Mouse (Mus musculus): ENCODE data around the gene Chek2. TPM values are rescaled to one million over a fixed set of nuclear protein-coding genes. Genes with fewer than 3 reads are reported as not detected.

Gene Chek2
- polyA plus RNA-seq, 1 experiment from 2014 or later: 23.6 TPM

GRCm38 (mm10) chr5:110909955-110910589, 70.3 kb downstream of the Chek2 start:
- Histone ChIP-seq H3K9ac (no peak overlapping the region), H3K27ac (no peak overlapping the region), H3K4me1 (peaks cover 8% of the 10 kb centered on the region; the same call in 1 of the 2 replicates), H3K36me3 (peaks cover 28% of the 10 kb centered on the region), H3K4me3 (no peak overlapping the region), H3K4me2 (replicated peaks) (no peak overlapping the region), H3K9me3 (peaks cover 4% of the 10 kb centered on the region), H3K27me3 (no peaks in the 10 kb centered on the region)
- ATAC-seq (ENCODE audit: low FRiP score, low read depth): no peak
- 85% methylated on average over 4 of the region's 4 CpGs for WGBS

- no peak overlapping the region for H3K9ac ChIP-seq
- no peak overlapping the region for H3K4me2 ChIP-seq (replicated peaks)
- 88% methylated on average over 11 of the region's 11 CpGs for WGBS
- no peak for ATAC-seq (ENCODE audit: low FRiP score, low read depth)
- H3K4me3 ChIP-seq: no peak overlapping the region
- H3K27me3 ChIP-seq: no peaks in the 10 kb centered on the region
- H3K27ac ChIP-seq: no peak overlapping the region
- peaks cover 24% of the 10 kb centered on the region for H3K36me3 ChIP-seq
- peaks cover 8% of the 10 kb centered on the region; the same call in 1 of the 2 replicates for H3K4me1 ChIP-seq
- H3K9me3 ChIP-seq: no peaks in the 10 kb centered on the region
These were observed 75.1 kb downstream of the Chek2 start for GRCm38 (mm10) chr5:110914859-110915258.

- no peak for ATAC-seq (ENCODE audit: low FRiP score, low read depth)
- Histone ChIP-seq H3K4me3 (no peak overlapping the region), H3K27ac (no peak overlapping the region), H3K4me2 (replicated peaks) (no peak overlapping the region), H3K9ac (no peak overlapping the region), H3K9me3 (no peaks in the 10 kb centered on the region), H3K4me1 (peaks cover 8% of the 10 kb centered on the region; the same call in 1 of the 2 replicates), H3K27me3 (no peaks in the 10 kb centered on the region), H3K36me3 (peaks cover 24% of the 10 kb centered on the region)
- WGBS: 82% methylated on average over 3 of the region's 3 CpGs
These were observed 76.5 kb downstream of the Chek2 start for GRCm38 (mm10) chr5:110916241-110916640.

GRCm38 (mm10) chr5:110919541-110919940, 79.8 kb downstream of the Chek2 start:
- Histone ChIP-seq H3K36me3 (peaks cover 19% of the 10 kb centered on the region), H3K27me3 (no peaks in the 10 kb centered on the region), H3K27ac (no peak overlapping the region), H3K9ac (no peak overlapping the region), H3K9me3 (no peaks in the 10 kb centered on the region), H3K4me2 (replicated peaks) (no peak overlapping the region), H3K4me3 (no peak overlapping the region), H3K4me1 (no peaks in the 10 kb centered on the region)
- no peak for ATAC-seq (ENCODE audit: low FRiP score, low read depth)
- 59% methylated on average over 4 of the region's 4 CpGs for WGBS

- H3K4me3 ChIP-seq: no peak overlapping the region
- peaks cover 11% of the 10 kb centered on the region; the same call in 1 of the 2 replicates for H3K4me1 ChIP-seq
- H3K27ac ChIP-seq: no peak overlapping the region
- H3K4me2 ChIP-seq (replicated peaks): no peak overlapping the region
- H3K9me3 ChIP-seq: no peaks in the 10 kb centered on the region
- no peaks in the 10 kb centered on the region for H3K36me3 ChIP-seq
- H3K9ac ChIP-seq: no peak overlapping the region
- no peak for ATAC-seq (ENCODE audit: low FRiP score, low read depth)
- 33% methylated on average over 1 of the region's 1 CpGs for WGBS
- no peaks in the 10 kb centered on the region for H3K27me3 ChIP-seq
These were observed 83.6 kb downstream of the Chek2 start for GRCm38 (mm10) chr5:110923336-110923735.

Other genes with a start within 250 kb of the Chek2 start
- gene Noc4l, start 186.6 kb upstream of the Chek2 start, polyA plus RNA-seq (2015; fragmentation: Nextera tagmentation; extraction: Ambion mirVana): 50.4 and 58.9 TPM in 2 replicates
- gene Ddx51, start 186.5 kb upstream of the Chek2 start, polyA plus RNA-seq (2015; fragmentation: Nextera tagmentation; extraction: Ambion mirVana): 22.4 and 28.8 TPM in 2 replicates
- gene Ep400, start 69.3 kb upstream of the Chek2 start, polyA plus RNA-seq (2015; fragmentation: Nextera tagmentation; extraction: Ambion mirVana): 45.6 and 58.6 TPM in 2 replicates
- gene Pus1, start 59.3 kb upstream of the Chek2 start, polyA plus RNA-seq (2015; fragmentation: Nextera tagmentation; extraction: Ambion mirVana): 33.0 and 33.5 TPM in 2 replicates
- 21.5 and 22.8 TPM in 2 replicates for gene Ulk1, start 29.9 kb upstream of the Chek2 start, polyA plus RNA-seq (2015; fragmentation: Nextera tagmentation; extraction: Ambion mirVana)
- gene Hscb, start 202 bp upstream of the Chek2 start, polyA plus RNA-seq (2015; fragmentation: Nextera tagmentation; extraction: Ambion mirVana): 26.5 and 30.1 TPM in 2 replicates
- gene Ttc28, start 39.8 kb downstream of the Chek2 start, polyA plus RNA-seq (2015; fragmentation: Nextera tagmentation; extraction: Ambion mirVana): 17.6 and 18.0 TPM in 2 replicates

All from limb, embryonic 13.5 days (tissue).